Comparison of ENCODE assay signal across 8 mouse cellular contexts in genomic region chrX:52790980-52791593, GRCm38 (mm10). TPM values are rescaled to one million over a fixed set of nuclear protein-coding genes. Genes with fewer than 3 reads are reported as not detected.
DNase-seq lines count a peak whose midpoint lies in the region; ATAC-seq and TF ChIP-seq lines count a peak whose summit lies in the region.

Ccdc160 (plus strand) TSS chrX:52791200.

- TF ChIP-seq CTCF in hindbrain, postnatal 0 days (IDR thresholded peaks at IDR 0.05; ENCODE audit: low read depth) = peak; percentile 42

- H3K9me3 ChIP-seq in hindbrain, postnatal 0 days (ENCODE audit: low read length) = no peaks in the 10 kb centered on the region

- 0 out of 2 replicates have a peak within 1 kb of the TSS, but pooled peaks have one; percentile 54 for H3K27ac ChIP-seq in hindbrain, postnatal 0 days

- H3K4me3 ChIP-seq in hindbrain, postnatal 0 days (ENCODE audit: low read length) = peak within 1 kb of the TSS; percentile 43

- peak within 1 kb of the TSS; percentile 56 for H3K4me2 ChIP-seq in hindbrain, postnatal 0 days (ENCODE audit: low read depth, low read length)

- intact Hi-C loops in gastrocnemius, postnatal 14 days (cut with DNase I; ENCODE audit: low total_unique reads) = no loop called here

- H3K4me1 ChIP-seq in hindbrain, postnatal 0 days (ENCODE audit: insufficient read depth, low read length) = no peaks in the 10 kb centered on the region

- ATAC-seq in hindbrain, postnatal 0 days = peak; percentile 100
- ATAC-seq in erythroid progenitor cell, adult 5-6 weeks (replicated peaks; ENCODE audit: low FRiP score, poor library complexity, severe bottlenecking) = no peak

- H3K9ac ChIP-seq in hindbrain, postnatal 0 days (replicated peaks; ENCODE audit: low read length) = peak within 1 kb of the TSS; percentile 37; the same call in 1 of the 2 replicates

- 24% methylated on average over 26 of the region's 26 CpGs for WGBS in hindbrain, postnatal 0 days

- DNase-seq in adrenal gland, adult 2 months = peak; percentile 86
- DNase-seq in embryo, embryonic 10 days (ENCODE audit: low spot score) = peak; percentile 92
- DNase-seq in gastrocnemius, postnatal 14 days = peak; percentile 50
- DNase-seq in hindbrain, postnatal 0 days (ENCODE audit: low spot score) = peak; percentile 89
- peak; percentile 40 for DNase-seq in left cerebral cortex, adult 11 months (ENCODE audit: low spot score)
- peak; percentile 76 for DNase-seq in lung, postnatal 10 days
- peak; percentile 57 for DNase-seq in right cerebral cortex, adult 18-20 months

- H3K36me3 ChIP-seq in hindbrain, postnatal 0 days (ENCODE audit: insufficient read depth, low read length) = no peaks in the 10 kb centered on the region

- H3K27me3 ChIP-seq in hindbrain, postnatal 0 days (ENCODE audit: insufficient read depth, low read length) = no peaks in the 10 kb centered on the region

RNA-seq across cellular contexts. Expression of gene Ccdc160, which starts in this region (rescaled TPM):
- 10 to 100 TPM; 13.7 to 34.5 TPM for total RNA-seq in adrenal gland, adult 2 months (2021)
- polyA plus RNA-seq in adrenal gland, adult 2 months (2012; rRNA removed) = 0.24 and 0.32 TPM in 2 replicates
- total RNA-seq in gastrocnemius, postnatal 14 days (2021) = under 1 TPM; 0.23 to 0.24 TPM
- total RNA-seq in hindbrain, postnatal 0 days (2014; rRNA removed) = 1.7 and 3.0 TPM in 2 replicates
- polyA plus RNA-seq in hindbrain, postnatal 0 days (2015; fragmentation: Nextera tagmentation; extraction: Ambion mirVana) = 5.5 and 5.8 TPM in 2 replicates
- total RNA-seq in erythroid progenitor cell, adult 5-6 weeks (2015; ENCODE audit: low replicate concordance) = not detected in 2 replicates
- total RNA-seq in erythroid progenitor cell, adult 5-6 weeks (2017; ENCODE audit: low replicate concordance) = not detected in 2 replicates

Comparison
In these comparisons a context has a peak if more than half of its experiments do, and no peak if none do; other contexts are left out.
1. Peak in DNase-seq in gastrocnemius, postnatal 14 days; RNA of the gene not detected or under 1 TPM.
2. DNase-seq: peak in every context shown above with its lines; median percentile 92 in embryo, embryonic 10 days; 89 in hindbrain, postnatal 0 days; 86 in adrenal gland, adult 2 months; 76 in lung, postnatal 10 days; 57 in right cerebral cortex, adult 18-20 months; 50 in gastrocnemius, postnatal 14 days; 40 in left cerebral cortex, adult 11 months.